Mouse (Mus musculus) gastrocnemius, postnatal 25 days (tissue): ENCODE measurements around the gene Wsb1. TPM values are rescaled to one million over a fixed set of nuclear protein-coding genes. Genes with fewer than 3 reads are reported as not detected.
A peak's percentile ranks its signal among the peaks of the same experiment; 100 is the strongest.
"Not testable (repeated sequence)": the region's sequence is repeated elsewhere in the genome, so short reads cannot be mapped to it uniquely, and the experiment has no call there.

Source experiments
- DNase-seq: peaks from one replicate; pipeline ENCODE4 v3.0.0; 2022
- total RNA-seq, 2 experiments: library from RNA; stranded (reverse); gene quantifications; 1 replicate in 1 of 2; 2 replicates in 1 of 2; pipeline ENCODE4 v1.2.3; 2021

The Wsb1 gene
- total RNA-seq, 2 experiments from 2014 or later: 7.5 to 14.0 TPM

DNA sequence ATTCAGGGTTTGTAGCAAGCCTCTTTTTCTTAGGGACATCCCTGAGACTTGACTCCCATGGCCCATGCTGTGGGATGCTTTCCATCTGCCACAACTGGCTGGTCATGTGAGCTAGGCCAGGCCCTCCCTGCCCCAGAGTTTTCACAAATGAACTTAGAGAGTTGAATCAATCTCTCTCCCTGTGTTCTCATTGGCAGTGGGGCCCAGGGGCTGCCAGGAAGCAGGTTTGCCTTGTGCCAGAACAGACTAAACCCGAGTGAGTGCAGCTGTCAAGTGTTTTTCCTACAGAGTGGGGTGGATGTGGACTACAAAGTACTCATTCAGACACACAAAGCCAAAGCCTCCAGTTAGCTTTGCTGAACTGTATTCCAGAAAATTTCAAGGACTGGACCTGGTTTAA, 12.7 kb upstream of the Wsb1 start:
- DNase-seq: peak; percentile 71

DNA sequence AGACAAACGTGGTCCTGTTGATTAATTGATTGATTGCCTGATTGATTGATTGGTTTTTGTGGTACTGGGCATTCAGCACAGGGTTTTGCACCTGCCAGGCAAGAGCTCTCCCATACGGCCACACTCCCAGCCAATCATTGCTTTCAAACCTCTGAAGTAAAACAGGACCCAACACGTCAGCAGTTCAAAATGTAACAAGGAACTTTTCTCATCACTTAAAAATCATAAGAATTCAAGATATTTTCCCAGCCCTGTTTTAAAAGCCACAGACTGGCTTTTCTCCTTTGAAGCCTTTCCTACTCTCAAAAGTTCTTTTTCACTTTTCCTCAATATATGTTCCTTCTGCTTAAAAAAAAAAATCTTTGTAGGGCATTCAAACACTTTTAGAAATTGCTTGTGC, 9.9 kb upstream of the Wsb1 start:
- DNase-seq: no peak

DNA sequence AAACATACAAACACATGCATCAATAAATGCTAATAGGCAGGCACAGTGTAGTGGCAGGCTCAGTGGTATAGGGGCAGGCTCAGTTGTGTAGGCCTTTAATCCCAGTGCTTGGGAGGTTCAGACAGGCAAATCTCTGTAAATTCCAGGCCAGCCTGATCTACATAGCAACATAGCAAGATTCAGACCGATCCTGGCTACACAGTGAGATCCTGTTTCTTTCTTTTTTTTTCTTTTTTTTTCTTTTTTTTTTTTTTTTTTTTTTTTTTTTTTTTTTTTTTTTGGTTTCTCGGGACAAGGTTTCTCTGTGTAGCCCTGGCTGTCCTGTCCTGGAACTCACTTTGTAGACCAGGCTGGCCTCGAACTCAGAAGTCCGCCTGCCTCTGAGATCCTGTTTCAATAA, 5.7 kb upstream of the Wsb1 start:
- DNase-seq: not testable (repeated sequence)

DNA sequence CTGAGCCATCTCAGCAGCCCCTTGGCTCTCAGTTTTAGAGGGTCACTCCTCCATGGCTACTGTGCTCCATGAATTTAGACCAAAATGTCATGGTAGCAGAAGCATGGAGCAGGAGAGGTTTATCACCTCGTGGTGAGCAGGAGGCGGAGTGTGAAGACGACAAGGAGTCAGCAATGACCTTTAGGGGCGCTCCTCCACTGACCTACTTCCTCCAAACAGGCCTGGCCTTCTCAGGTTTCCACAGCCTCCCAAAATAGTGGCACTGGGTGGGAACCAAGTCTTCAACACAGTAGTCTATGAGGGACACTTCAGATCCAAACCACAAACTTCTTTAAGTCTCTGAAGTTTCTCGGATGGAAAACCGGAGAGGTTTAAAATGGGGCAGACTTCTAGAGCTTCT, 4.3 kb upstream of the Wsb1 start:
- peak; percentile 52 for DNase-seq

DNA sequence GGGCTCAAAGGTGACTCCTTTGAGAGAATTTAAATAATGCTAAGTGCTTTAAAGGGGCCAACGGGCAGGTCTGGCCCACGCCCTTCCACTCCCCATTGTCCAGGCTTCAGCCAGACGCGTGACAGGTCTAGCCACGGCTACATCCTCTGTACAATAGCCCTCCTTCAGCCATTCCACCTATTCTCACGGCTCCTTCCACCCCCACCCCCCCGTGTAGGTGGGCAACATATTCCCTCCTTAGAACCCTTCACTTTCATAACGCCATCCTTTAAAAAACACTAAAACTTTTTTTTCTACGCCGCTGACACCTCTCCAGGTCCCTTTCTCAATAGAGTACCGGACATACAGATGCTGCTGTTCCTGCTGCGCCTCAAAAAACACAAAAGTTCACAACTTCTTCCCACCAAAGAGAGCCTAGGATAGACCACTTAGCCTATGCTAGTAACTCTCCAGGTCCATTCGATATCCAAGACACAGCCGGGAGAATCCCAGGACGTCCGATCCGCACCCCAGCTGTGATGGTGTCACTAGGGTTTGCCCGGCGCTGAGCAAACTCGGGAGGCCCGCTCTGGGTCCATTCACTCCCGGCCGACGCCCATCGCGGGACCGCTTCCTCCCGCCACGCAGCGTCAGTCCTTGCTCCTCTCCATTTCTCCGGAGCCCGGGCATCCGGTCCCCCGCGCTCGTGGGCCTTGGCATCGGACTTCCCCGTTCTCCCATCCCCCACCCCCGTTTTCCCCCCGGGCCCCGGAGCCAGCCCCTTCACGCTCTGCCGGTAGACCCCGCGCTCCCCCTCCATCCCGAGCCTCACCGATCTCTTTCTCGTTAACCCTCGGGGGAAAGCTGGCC, 705 bp downstream of the Wsb1 start:
- DNase-seq: peak; percentile 47

DNA sequence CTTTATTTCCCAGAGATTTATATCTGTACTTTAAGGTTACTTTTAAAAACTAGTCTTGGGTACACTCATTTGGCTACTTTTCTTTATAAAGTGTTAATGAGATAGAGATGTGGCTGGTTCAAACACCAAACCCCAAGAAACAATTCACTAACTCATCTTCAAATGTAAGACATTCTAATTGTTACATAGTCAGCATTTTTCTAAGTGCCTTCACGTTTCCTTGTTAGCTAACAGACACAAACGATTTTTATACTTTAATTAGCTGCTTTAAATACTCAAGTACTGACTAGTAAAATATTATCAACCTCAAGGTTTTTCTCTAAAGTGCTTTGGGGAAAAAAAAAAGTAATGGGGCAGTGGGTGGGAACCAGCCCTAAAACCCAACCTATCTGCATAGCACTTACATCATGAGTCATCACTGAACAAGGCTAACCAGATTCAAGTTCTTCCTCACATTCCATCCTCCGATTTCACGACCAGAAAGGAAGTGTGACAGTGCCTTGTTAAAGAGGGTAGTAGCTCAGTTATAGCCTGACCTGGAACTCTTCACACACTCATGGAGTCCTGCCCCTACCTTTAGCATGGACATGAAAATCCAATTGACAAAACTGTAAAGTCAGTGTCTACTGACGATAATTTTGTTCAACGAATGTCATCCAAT, 1.5 kb downstream of the Wsb1 start:
- no peak for DNase-seq

DNA sequence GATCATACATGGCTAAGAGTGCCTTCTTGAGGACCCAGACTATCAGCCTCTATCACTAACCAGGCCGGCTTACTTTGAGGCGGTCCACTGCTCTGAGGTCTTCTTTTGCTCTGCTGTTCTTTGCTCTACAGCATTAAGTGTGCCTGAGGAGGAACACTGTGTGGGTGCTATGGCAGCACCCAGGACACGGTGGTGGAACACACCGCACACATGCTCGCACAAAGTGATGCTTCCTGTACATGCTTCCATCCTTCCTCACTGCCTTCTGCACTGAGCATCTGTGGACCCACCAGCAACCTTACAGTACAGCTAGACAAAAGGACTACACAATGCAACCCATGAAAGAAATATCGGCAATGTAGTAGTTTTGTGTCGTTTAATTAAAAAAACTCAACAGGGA, 15.4 kb downstream of the Wsb1 start:
- DNase-seq: no peak

DNA sequence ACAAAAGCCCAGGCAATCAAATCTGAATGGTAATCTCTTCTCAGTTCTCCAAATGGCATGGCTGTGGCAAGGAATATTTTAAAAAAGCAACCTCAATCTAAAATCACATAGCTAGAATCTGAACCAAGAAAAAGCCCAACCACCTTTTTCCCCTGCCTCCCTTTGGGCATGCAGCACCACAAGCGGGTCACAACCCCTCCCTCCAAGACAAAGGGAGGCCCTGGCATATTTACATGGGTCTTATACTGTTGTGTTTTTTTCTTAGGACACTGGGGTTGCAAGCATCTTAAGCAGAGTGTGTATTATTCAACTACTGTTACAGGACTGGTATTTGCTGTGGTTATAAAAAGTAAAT, 16.1 kb downstream of the Wsb1 start:
- no peak for DNase-seq

DNA sequence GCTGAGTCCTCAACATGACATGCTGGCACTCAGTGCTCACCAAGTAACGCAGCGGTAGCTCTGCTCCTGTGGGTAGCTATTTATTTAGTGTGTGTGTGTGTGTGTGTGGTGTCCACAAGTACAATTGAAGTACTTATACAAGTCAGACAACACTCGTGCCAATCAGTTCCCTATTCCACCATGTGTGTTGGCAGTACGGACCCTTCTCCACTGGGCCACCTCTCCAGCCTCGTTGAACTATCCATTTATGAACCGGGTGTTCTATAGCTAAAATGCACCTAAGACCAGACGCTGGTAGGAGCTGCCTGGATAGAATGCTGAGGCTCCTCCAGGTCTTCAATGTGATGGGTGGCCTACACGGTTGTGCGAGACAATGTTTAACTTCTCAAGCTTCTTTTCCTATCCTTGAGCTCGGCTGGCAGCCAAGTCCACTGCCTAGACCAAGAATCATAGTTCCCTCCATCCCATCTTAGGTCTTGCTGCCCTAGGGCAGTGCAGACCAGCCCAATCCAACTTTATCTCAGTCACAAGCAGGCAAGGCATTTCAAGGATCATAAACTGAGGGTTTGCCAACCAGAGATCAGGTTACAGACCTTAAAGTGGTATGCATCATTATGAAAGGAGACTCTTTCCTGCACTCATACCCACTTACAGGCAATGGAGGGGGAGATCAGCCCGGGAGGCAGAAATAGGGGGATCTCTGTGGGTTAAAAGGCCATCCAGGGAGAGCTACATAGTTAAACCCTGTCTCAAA, 16.6 kb downstream of the Wsb1 start:
- DNase-seq: no peak

DNA sequence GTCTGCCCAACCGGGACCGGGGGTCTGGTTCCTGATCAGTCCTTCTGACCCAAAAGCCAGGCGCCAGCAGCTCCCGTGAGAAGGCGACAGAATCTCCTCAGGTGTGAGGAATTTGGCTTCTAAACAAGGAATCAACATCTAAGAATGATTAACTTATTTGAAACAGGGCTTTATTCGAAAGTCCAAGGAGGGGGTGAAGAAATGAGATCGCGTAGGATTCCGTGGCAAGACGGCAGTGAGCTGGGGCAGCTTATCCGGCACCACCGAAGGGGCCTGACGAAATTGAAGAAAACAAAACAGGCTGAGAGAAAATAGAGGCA, 24.3 kb downstream of the Wsb1 start:
- DNase-seq: no peak

DNA sequence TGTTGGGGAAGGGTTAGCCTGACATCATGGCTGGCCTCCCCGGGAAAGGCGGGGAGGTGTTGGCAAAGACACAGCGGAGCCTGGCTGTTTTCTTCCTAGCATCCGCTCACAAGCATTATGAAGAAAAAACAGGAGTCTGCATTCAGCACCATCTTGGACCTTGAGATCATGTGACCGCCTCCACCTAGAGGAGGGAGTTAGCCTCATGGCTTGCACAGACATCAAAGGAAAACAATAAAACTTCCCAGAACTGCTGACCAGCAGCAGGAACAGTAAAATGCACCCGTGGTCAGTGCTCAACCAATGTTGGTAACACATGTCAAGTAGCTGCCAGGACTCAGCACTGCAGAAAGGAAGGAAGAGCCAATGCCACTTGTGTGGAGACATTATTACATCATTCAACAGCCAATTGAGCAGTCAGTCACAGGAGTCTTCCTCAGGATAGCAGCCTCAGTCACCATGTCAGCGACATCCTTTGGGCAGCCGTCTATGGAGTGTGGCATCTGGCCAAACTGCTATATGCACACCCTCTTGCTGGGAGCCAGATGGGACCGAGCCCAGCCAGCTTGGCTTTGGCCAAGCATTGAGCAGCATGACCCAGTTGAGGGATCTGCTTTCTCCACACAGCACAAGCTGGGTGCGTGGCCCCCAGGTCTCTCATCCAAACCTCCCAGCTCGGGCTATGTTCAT, 24.8 kb downstream of the Wsb1 start:
- peak; percentile 57 for DNase-seq

DNA sequence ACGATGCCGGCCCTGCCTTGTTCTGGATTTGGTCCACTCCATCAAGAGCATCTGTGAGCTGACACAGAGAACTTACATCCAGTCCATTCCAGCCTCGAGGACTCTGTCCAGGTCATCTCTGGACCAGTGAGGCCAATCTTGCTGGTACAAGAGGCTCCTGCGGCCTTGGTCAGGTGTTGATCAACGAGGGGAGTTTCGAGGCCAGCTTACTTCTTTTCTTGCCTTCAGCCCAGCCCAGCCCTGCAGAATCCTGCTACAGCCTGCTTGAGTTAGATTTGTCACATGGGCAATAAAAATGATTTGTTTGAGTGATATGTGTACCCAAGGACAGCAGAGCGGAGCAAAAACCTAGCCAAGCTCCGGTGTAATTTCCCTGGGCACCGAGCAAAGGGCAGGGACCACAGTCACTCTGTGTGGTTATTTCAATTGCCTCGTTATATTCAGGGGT, 25.4 kb downstream of the Wsb1 start:
- DNase-seq: peak; percentile 16

DNA sequence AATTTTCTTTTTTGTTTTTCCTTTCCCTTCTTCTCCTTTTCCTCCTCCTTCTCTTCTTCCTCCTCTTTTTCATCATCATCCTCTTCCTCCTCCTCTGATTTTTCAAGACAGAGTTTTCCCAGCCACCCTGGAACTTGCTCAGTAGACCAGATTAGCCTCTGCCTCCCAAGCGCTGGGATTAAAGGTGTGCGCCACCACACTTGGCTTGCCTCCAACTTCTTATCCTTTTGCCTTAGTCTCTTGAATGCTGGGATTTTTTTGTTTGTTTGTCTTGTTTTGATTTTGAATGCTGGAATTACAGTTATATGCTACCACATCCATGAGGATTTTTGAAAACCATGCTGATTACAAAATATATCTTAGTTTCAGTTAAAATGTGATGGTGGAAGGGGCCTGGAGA, 26.4 kb downstream of the Wsb1 start:
- DNase-seq: no peak

DNA sequence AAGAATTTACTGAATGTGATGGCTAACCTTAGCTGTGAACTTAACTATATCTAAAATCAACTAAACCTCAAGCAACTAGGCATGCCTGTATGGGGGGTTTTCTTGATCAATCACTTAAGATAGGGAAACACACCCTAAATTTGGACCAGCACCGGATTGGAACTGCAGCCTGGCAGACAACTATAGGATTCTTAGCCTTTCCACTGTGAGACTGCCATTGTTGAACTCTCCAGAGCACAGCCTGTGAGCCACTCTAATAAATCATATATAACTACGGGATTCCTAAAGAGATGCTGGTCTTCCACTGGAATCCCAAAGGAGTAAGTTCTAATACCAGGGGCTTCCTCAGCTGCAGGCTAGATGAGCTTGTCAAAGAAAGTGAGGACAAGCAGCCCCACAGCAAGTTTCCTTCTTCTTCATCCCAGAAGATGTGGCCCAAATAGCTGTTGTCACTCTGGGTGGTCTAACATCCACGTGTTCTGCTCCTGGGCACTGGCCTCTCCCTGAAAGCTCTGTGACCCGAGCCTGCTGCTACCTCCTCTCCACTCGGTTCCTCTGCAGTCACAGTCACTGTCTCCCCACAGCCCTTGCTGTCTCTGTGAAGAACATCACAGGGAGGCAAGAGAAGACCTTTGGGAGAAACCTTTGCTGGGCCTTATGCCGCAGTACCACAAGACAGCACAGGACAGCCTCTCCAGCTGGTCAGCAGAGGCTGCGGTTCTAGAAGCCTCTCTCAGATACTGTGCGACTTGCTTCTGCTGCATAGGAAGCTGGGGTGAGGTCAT, 28.9 kb downstream of the Wsb1 start:
- DNase-seq: no peak

DNA sequence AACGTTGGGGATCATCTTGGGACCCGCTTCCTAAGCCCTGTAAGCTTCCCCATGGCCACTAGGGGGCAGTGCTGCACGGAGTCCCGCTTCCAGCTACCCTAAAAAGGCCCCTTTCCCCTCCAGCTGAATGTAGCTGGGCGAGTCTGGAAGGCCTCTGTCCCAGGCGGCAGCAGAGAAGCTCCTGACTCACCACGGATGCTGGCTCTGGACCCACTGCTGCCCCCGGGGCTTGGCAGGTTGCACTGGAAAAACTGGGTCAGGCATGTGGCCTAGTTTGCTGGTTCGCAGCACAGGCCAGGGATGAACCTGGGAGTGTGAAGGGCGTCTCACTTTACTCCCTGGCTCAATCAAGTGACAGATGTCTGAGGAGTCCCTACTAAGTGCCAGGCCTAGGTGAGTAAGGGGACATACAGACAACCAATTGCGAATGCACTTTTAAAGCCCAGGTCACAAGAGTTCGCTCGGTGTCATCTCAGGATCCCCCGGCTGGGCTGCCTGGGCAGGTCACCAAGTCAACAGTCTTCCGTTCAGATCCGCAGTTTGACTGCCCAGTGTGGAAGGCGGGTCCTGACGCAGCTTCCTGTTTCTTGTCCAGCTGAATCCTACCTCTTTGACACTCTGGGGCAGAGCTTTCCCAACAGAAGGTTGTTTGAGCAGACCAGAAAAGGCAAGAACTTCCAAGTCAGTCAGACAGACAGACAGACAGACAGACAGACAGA, 29.8 kb downstream of the Wsb1 start:
- peak; percentile 97 for DNase-seq

DNA sequence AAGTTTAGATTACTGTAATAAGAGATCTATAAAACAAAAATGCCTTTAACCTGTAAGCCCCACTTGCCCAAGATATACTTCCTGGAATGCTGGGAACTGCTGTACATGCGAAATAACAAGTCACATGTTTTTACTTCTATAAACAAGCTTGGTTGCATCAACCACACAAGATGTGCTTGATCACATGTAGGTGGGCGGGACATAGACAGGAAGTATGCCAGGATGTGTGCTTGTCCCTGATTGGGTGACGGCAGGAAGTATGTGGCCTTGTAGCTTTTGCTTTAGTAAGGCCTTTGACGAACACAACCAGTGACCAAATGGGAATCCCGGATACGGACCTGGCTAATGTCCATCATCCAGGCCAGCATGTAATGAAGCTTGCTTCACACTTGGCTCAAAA, 31.1 kb downstream of the Wsb1 start:
- no peak for DNase-seq

DNA sequence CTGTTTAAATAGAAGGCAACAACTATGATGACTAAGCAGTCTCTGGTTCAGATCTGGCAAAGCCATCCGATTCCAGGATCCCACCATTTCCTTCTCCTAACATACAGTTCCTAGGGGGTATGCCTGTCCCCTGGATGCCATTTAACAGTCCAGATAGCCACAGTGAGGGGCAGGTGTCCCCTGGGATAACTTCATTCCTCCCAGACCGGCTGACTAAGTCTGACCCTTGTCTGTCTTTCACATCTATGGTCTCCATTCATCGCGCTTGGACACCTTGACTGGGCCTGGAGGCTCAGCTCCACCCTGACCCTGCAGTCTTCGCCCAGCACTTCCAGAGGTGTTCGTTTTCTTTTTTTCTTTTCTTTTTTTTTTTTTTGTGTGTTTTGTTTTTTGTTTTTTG, 31.8 kb downstream of the Wsb1 start:
- no peak for DNase-seq

DNA sequence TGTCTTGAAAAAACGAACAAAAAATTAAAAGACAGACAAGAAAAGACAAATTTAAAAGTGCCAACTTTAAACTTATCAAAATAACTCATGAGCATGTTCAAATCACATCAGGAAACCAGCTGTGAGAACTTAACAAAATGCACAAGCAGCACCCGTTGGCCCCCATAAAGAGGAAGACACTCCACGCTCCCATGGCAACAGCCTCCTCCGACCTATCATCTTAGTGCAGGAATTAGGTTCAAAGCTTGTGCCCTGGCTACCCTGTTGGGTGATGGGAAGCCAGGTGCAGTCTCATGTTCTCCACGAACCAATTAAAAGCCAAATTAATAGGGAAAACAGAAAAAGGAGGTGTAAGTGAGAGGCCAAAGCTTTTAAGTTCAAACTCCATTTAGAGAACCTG, 32.8 kb downstream of the Wsb1 start:
- DNase-seq: no peak

DNA sequence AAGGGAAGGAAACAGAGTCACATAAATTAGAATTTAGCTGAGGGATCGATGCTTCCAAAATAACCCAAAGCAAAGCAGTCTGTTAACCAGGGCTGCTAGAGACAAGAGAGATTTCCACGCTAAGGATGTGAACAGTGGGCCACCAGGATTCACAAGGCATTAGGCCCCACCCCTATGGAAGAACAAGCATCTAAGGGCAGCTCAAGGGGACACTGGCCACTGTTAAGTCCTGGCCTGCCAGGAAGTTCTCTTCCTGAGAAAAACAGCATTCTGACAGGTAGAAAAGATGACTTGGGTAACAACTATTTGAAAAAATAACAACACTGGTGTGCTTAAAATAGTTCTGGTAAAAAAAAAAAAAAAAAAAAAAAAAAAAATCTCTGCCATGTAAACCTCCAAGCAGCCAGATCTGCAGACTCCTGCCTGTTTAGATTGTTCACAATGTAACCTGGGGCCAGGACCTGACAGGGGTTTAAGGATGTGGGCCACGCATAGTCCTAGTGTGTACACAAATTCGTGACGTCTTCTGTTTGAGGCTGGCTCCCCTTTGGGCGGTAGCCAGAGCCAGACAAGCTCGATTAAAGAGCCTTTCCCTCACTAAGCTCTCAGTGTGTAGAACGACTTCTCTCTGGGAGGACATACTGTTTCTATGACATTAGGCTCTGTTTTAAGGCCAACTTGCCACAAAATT, 35.4 kb downstream of the Wsb1 start:
- no peak for DNase-seq

DNA sequence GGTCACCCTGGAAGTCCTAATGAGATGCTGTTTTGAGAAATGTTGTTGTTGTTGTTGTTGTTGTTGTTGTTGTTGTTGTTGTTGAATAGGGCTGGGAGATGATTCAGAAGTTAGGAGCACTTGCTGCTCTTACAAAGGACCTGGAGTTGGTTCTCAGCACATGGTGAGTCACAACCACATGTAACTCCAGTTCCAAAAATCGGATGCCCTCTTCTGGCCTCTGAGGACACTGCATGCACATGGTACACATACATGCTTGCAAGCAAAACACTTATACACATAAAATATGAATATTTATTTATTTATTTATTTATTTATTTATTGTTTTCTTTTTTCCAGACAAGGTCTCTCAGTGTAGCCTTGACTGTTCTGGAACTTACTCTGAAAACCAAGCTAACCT, 36.4 kb downstream of the Wsb1 start:
- no peak for DNase-seq

DNA sequence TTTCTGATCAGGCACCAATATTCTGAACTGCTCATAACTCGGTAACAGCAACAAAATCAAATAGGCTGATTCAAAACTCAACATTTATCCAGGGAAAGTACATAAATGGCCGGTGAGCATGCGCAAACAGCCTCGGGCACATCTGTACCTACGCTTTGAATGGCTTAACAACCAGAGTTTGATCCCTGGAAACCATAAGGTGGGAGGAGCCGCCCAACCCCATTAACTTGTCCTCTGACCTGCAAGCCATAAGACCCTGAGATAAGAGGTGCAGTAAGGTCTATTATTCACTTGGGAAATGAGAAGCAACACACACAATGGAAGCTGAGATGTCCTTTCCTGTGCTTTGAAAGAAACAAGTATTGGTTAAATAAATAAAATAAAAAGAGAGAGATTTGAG, 37.3 kb downstream of the Wsb1 start:
- DNase-seq: no peak
